Mouse (Mus musculus) lung, postnatal 0 days (tissue): Measurements from ENCODE around the gene Lcn3. TPM values are rescaled to one million over a fixed set of nuclear protein-coding genes. Genes with fewer than 3 reads are reported as not detected.
"Not testable (repeated sequence)": the region's sequence is repeated elsewhere in the genome, so short reads cannot be mapped to it uniquely, and the experiment has no call there.

Experiments used
- ATAC-seq: fragments of 200-750 bp; cut with Nextera tagmentation; 2 replicates; pipeline ENCODE4 v1.8.0; 2017; ENCODE audit warnings: moderate library complexity
- DNase-seq: peaks from one replicate; pipeline ENCODE4 v3.0.0-alpha.2; 2016; ENCODE audit warnings: low spot score
- H3K27ac ChIP-seq: fragments of 300-500 bp; sonication (generic); 2 replicates; pipeline ENCODE4 v1.5.1; 2014; ENCODE audit warnings: antibody characterized with exemption, mild to moderate bottlenecking, low read length, mixed read lengths
- H3K27me3 ChIP-seq: fragments of 300-500 bp; sonication (generic); replicated peaks from 2 replicates; pipeline ENCODE4 v1.6.1; 2014; ENCODE audit warnings: low read length, mixed read lengths; ENCODE audit not compliant: insufficient read depth
- H3K36me3 ChIP-seq: fragments of 300-500 bp; sonication (generic); 2 replicates; pipeline ENCODE4 v1.6.1; 2014; ENCODE audit warnings: low read length, mixed read lengths; ENCODE audit not compliant: insufficient read depth
- H3K4me1 ChIP-seq: fragments of 300-500 bp; sonication (generic); 2 replicates; pipeline ENCODE4 v1.6.1; 2014; ENCODE audit warnings: antibody characterized with exemption, low read depth, low read length, mixed read lengths; ENCODE audit not compliant: insufficient read depth
- H3K4me2 ChIP-seq: fragments of 300-500 bp; sonication (generic); replicated peaks from 2 replicates; pipeline ENCODE4 v1.6.1; 2014; ENCODE audit warnings: low read depth, mild to moderate bottlenecking, low read length, moderate library complexity, mixed read lengths
- H3K4me3 ChIP-seq: fragments of 300-500 bp; sonication (generic); 2 replicates; pipeline ENCODE4 v1.5.1; 2014; ENCODE audit warnings: low read depth, low read length
- H3K9ac ChIP-seq: fragments of 300-500 bp; sonication (generic); replicated peaks from 2 replicates; pipeline ENCODE4 v1.6.1; 2014; ENCODE audit warnings: low read depth, mild to moderate bottlenecking
- H3K9me3 ChIP-seq: fragments of 300-500 bp; sonication (generic); 2 replicates; pipeline ENCODE4 v1.6.1; 2016; ENCODE audit warnings: low read length, mixed read lengths
- CTCF ChIP-seq: IDR thresholded peaks from 2 replicates; pipeline ENCODE4 v1.5.1; 2016; ENCODE audit warnings: antibody characterized with exemption, mild to moderate bottlenecking
- EP300 ChIP-seq: IDR thresholded peaks from 2 replicates; pipeline ENCODE4 v1.6.1; 2016; ENCODE audit warnings: antibody characterized with exemption, mild to moderate bottlenecking, control low read depth
- WGBS: fragments of 180-500 bp; shearing (Covaris S2); extraction: QIAGEN DNeasy Blood & Tissue Kit; methylation state at CpG from one replicate; pipeline ENCODE4 v1.1.7; 2014; 5-methylcytosine and 5-hydroxymethylcytosine counted together
- polyA plus RNA-seq: library from polyadenylated mRNA; unstranded; fragments of >200 nt; fragmentation: Nextera tagmentation; extraction: Ambion mirVana; gene quantifications from 2 replicates; pipeline ENCODE4 v1.2.1, GENCODE M21; 2015

The Lcn3 gene
- polyA plus RNA-seq: not detected in 2 replicates

DNA sequence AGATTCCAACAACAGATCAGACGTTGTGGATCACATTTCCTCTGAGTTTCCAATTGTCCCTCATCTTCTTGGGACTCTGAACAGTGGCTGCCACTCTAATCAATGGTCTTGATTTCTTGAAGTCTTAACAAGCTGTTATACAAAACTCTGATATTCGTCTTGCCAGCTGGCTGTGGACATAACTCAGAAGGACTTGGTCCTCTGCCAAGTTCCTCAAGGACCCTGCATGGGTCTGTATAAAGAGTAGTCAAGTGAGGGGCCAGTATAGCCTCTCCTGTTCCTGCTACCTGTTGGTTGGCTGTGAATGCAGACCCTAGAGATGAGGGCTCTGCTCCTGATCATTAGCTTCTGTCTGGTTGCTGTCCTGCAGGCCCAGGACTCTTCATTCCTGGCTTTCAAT is at the start of gene Lcn3:
Lcn3 (plus strand) TSS at position 301 of the 400 bp plus-strand sequence.
- DNase-seq (no peak), ATAC-seq (no peak)
- Histone ChIP-seq H3K27me3 (no peaks in the 10 kb centered on the region), H3K4me1 (no peaks in the 10 kb centered on the region), H3K36me3 (no peaks in the 10 kb centered on the region), H3K9ac (no peak within 1 kb of the TSS), H3K27ac (no peak within 1 kb of the TSS), H3K4me3 (no peak within 1 kb of the TSS), H3K4me2 (no peak within 1 kb of the TSS), H3K9me3 (no peaks in the 10 kb centered on the region)
- 14% methylated on average over 2 of the region's 2 CpGs for WGBS
- TF ChIP-seq CTCF (no peak), EP300 (no peak)

DNA sequence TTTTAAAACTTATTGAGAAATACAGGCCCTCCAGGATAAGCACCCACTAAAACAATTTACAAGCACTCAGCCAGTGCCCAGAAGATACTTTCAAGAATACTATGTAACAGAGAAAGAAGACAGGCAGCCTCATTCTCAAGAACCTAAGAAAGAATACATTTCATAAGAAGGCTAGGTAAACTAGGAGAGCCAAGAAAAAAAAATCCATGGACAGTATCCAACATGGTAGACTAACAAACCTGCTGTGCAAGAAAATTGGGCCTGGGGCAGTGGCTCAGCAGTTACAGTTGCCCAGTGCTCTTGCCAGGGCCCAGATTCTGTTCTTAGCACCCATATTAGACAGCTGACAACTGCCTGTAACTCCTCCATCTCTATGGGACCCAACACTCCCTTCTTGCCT is 48.1 kb upstream of the Lcn3 start:
- no peaks in the 10 kb centered on the region for H3K9me3 ChIP-seq
- no peak overlapping the region for H3K9ac ChIP-seq
- H3K27ac ChIP-seq: no peak overlapping the region
- TF ChIP-seq CTCF (no peak), EP300 (no peak)
- DNase-seq (no peak), ATAC-seq (no peak)
- no peaks in the 10 kb centered on the region for H3K4me1 ChIP-seq
- no peak overlapping the region for H3K4me2 ChIP-seq
- no peak overlapping the region for H3K4me3 ChIP-seq
- no peaks in the 10 kb centered on the region for H3K36me3 ChIP-seq
- H3K27me3 ChIP-seq: no peaks in the 10 kb centered on the region

DNA sequence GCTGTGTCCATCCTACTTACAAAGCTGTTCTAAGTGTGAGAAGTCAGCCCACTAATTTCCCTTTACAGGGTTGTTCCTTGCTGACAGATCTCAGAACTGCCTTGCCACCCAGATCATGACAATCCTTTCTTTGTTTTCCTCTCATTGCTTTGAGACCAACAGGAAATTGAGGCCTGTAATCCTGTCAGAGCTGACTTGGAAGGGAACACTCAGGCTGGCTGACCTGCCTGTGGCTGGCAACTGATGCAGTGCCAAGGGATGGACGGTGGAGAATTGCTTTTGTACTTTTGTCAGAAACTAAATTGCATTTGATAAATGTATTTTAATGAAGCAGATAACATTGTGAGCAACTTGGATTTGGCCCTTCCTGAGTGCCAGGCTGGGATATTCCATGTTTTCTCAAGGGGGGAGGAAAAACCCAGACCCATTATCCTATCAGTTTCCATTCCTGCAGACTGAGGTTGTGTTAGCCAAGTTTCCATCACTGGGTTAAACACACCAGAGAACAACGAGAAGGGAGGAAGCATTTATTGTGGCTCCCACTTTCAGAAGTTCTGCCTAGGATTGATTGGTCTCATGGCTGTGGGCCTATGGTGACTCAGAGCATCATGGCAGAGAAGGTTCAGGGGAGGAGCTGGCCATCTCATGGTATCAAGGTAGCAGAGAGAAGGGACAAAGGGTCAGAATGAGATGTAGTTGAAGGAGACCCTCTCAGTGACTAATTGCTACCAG is 32.0 kb upstream of the Lcn3 start:
- Histone ChIP-seq H3K36me3 (no peaks in the 10 kb centered on the region), H3K9ac (no peak overlapping the region), H3K27me3 (no peaks in the 10 kb centered on the region), H3K9me3 (no peaks in the 10 kb centered on the region), H3K27ac (no peak overlapping the region), H3K4me3 (no peak overlapping the region), H3K4me2 (no peak overlapping the region), H3K4me1 (no peaks in the 10 kb centered on the region)
- no peak for TF ChIP-seq CTCF
- no peak for ATAC-seq
- no peak for DNase-seq
- 51% methylated on average over 2 of the region's 2 CpGs for WGBS

DNA sequence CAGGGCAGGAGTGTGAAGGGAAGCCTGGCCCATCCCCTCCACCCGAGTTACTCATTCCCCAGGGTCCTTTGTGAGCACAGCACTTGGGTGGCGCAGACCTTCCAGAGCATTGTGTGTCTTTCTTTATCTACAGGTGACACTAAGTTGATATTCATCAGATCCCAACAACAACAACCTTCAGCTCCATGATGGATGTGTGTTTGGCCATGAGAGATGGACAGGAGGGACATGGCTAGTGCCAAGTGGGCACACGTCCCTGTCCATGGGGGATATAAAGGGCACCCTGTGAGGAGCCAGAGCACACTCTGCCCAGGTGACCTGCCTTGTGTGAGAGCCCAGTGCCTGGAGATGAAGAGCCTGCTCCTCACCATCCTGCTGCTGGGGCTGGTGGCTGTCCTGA is 28.7 kb upstream of the Lcn3 start, which contains the start of gene Obp2b:
Obp2b (plus strand) TSS at position 301 of the 400 bp plus-strand sequence.
- not testable (repeated sequence) for H3K4me2 ChIP-seq, H3K9me3 ChIP-seq, DNase-seq, H3K4me3 ChIP-seq, H3K36me3 ChIP-seq, H3K27ac ChIP-seq, H3K4me1 ChIP-seq, ATAC-seq, H3K9ac ChIP-seq, H3K27me3 ChIP-seq
- WGBS: 55% methylated on average over 3 of the region's 3 CpGs

DNA sequence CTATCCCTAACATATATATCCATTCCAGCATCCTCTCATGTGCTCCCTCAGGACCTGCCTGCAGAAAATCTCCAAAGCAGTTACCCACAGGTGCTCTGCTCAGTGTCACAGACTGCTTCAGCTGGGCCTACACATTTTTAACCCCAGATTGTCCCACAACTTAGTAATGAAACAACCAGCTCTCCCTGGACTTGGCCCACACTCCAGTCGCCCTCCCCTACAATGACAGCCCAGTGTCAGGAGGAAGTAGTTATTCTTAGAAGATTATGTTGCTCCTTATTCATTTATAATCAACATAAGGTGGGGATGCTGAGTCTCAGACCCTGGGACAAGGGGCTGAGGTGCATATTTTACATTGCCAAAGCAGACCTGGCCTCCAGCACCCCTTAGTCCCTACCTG is 23.7 kb upstream of the Lcn3 start:
- Histone ChIP-seq H3K9ac (no peak overlapping the region), H3K27me3 (no peaks in the 10 kb centered on the region), H3K9me3 (no peaks in the 10 kb centered on the region), H3K4me2 (no peak overlapping the region), H3K36me3 (no peaks in the 10 kb centered on the region), H3K27ac (no peak overlapping the region), H3K4me1 (no peaks in the 10 kb centered on the region), H3K4me3 (no peak overlapping the region)
- DNase-seq (no peak), ATAC-seq (no peak)
- TF ChIP-seq EP300 (no peak), CTCF (no peak)
- 74% methylated on average over 1 of the region's 1 CpGs for WGBS

DNA sequence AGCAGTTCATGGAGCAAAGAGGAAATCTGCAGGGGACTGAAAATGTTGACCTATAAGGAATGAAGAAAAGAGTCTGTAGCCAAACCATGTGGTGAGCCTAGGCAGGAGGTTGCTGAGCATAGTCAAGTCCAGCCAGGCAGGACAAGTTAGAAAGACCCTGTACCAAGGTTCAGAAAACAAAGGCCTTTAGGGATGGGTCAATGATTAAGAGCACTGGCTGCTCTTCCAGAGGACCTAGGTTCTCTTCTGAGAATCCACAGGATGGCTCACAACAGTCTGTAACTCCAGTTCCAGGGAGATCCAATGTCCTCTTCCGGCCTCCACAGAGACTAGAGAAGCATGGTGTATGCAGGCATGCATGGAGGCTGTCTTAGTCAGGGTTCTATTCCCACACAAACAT is 11.2 kb upstream of the Lcn3 start:
- DNase-seq (no peak), ATAC-seq (no peak)
- Histone ChIP-seq H3K4me2 (no peak overlapping the region), H3K27me3 (no peaks in the 10 kb centered on the region), H3K9me3 (no peaks in the 10 kb centered on the region), H3K27ac (no peak overlapping the region), H3K4me3 (no peak overlapping the region), H3K36me3 (no peaks in the 10 kb centered on the region), H3K9ac (no peak overlapping the region), H3K4me1 (no peaks in the 10 kb centered on the region)
- WGBS: 90% methylated on average over 1 of the region's 1 CpGs
- TF ChIP-seq EP300 (no peak), CTCF (no peak)
